Comparison of ENCODE assay signal across 7 mouse cellular contexts in the genomic region with DNA sequence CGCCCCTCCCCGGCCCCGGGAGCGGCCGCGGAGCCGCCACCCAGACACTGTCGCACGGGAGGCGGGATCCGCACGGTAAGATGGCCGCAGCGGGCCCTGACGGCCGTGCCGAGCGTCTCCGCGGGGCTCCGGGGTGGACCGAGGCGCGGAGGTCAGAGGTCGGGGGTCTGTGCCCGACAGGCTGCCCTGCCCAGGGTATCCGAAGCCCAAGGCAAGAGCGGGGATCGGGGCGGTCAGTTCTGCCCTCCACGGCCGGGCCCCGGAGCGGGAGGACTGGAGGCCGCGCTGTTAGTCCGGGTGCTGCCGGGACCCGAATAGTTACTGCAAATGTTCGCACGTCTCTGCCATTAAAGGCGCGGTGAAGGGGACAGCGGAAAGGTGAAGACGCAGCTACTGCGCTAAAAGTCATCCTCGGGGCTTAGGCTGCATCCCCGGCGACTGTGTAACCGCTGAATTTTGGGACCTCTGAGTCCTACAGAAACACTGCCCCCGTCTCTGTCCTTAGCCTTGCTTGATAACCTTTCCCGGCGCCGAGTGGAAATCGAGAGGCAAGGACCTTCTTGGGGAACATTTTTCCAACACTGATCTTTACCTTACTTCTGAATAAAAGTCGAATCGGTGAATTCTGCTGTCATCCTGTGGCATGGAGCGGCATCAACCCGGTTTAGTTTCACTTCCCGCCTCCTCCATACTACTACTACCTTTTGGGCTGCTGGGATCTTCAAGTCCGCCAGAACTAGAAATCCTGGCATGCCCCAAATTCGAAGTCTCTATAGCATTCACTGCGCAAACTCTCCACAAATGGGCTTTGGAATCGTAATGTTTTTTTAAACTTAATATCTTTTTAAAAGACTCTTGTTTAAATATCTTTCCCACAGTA. TPM values are rescaled to one million over a fixed set of nuclear protein-coding genes. Genes with fewer than 3 reads are reported as not detected.
A peak's percentile ranks its signal among the peaks of the same experiment; 100 is the strongest.
DNase-seq lines count a peak whose midpoint lies in the region; ATAC-seq and TF ChIP-seq lines count a peak whose summit lies in the region.

No protein-coding gene starts in this region.

- peak overlapping the region; percentile 100 for H3K4me3 ChIP-seq in neural tube, embryonic 11.5 days (ENCODE audit: low read depth, low read length)
- H3K4me3 ChIP-seq in hindbrain, embryonic 13.5 days: peak overlapping the region; percentile 85
- peak overlapping the region; percentile 100 for H3K4me3 ChIP-seq in midbrain, embryonic 12.5 days

- 0 out of 2 replicates have a peak, but pooled peaks have one; percentile 10 for TF ChIP-seq POLR2A in brain, embryonic 14.5 days (IDR thresholded peaks at IDR 0.05; ENCODE audit: borderline replicate concordance, extremely low read depth, insufficient read depth, insufficient read length, poor library complexity, severe bottlenecking)

- H3K9ac ChIP-seq in neural tube, embryonic 11.5 days (ENCODE audit: low read length): peak overlapping the region; percentile 98
- H3K9ac ChIP-seq in hindbrain, embryonic 13.5 days: peak overlapping the region; percentile 95
- peak overlapping the region; percentile 99 for H3K9ac ChIP-seq in midbrain, embryonic 12.5 days (replicated peaks)

- ATAC-seq in neural tube, embryonic 11.5 days (ENCODE audit: insufficient read depth, low FRiP score, low TSS enrichment): peak; percentile 62; the same call in 1 of the 2 replicates
- ATAC-seq in hindbrain, embryonic 13.5 days (ENCODE audit: low FRiP score): peak; percentile 77
- peak; percentile 68 for ATAC-seq in midbrain, embryonic 12.5 days (ENCODE audit: low FRiP score, low read depth)

- no peak for TF ChIP-seq CTCF in brain, embryonic 14.5 days (IDR thresholded peaks at IDR 0.05; ENCODE audit: borderline replicate concordance, extremely low read depth, insufficient read depth, insufficient read length)

- H3K27me3 ChIP-seq in neural tube, embryonic 11.5 days (ENCODE audit: control insufficient read depth, insufficient read depth, low read length): no peaks in the 10 kb centered on the region
- no peaks in the 10 kb centered on the region for H3K27me3 ChIP-seq in hindbrain, embryonic 13.5 days
- H3K27me3 ChIP-seq in midbrain, embryonic 12.5 days: no peaks in the 10 kb centered on the region

- no peaks in the 10 kb centered on the region for H3K9me3 ChIP-seq in neural tube, embryonic 11.5 days (ENCODE audit: control insufficient read depth, low read length)
- H3K9me3 ChIP-seq in hindbrain, embryonic 13.5 days: no peaks in the 10 kb centered on the region
- H3K9me3 ChIP-seq in midbrain, embryonic 12.5 days: no peaks in the 10 kb centered on the region

- no peak for DNase-seq in neural tube, embryonic 11.5 days (ENCODE audit: low spot score)
- DNase-seq in neural tube, embryonic 10.5 days (ENCODE audit: extremely low spot score, low spot score): no peak
- no peak for DNase-seq in brain, embryonic 14.5 days (ENCODE audit: low read depth)
- DNase-seq in ovary, postnatal 36 days (ENCODE audit: low spot score): no peak
- DNase-seq in cerebellum, adult 18-20 months: no peak

- H3K36me3 ChIP-seq in neural tube, embryonic 11.5 days (ENCODE audit: control insufficient read depth, insufficient read depth, low read length): no peaks in the 10 kb centered on the region
- H3K36me3 ChIP-seq in hindbrain, embryonic 13.5 days: peaks cover 20% of the 10 kb centered on the region
- H3K36me3 ChIP-seq in midbrain, embryonic 12.5 days: peaks cover 25% of the 10 kb centered on the region

- whole genome bisulfite sequencing in neural tube, embryonic 11.5 days: 2% methylated on average over 63 of the region's 64 CpGs
- WGBS in hindbrain, embryonic 13.5 days: 3% methylated on average over 63 of the region's 64 CpGs
- WGBS in midbrain, embryonic 12.5 days: 2% methylated on average over 61 of the region's 64 CpGs

- H3K4me1 ChIP-seq in neural tube, embryonic 11.5 days (ENCODE audit: control insufficient read depth, insufficient read depth, low read length): peaks cover 8% of the 10 kb centered on the region
- H3K4me1 ChIP-seq in hindbrain, embryonic 13.5 days (replicated peaks): peaks cover 22% of the 10 kb centered on the region
- peaks cover 21% of the 10 kb centered on the region for H3K4me1 ChIP-seq in midbrain, embryonic 12.5 days

- H3K27ac ChIP-seq in neural tube, embryonic 11.5 days (ENCODE audit: low read depth, low read length): peak overlapping the region; percentile 51
- peak overlapping the region; percentile 90 for H3K27ac ChIP-seq in hindbrain, embryonic 13.5 days
- peak overlapping the region; percentile 84 for H3K27ac ChIP-seq in midbrain, embryonic 12.5 days (replicated peaks)

- peak overlapping the region; percentile 63 for H3K4me2 ChIP-seq in neural tube, embryonic 11.5 days (ENCODE audit: low read depth)
- H3K4me2 ChIP-seq in hindbrain, embryonic 13.5 days: peak overlapping the region; percentile 90
- peak overlapping the region; percentile 66 for H3K4me2 ChIP-seq in midbrain, embryonic 12.5 days (replicated peaks)

RNA-seq across cellular contexts. Expression of gene Gid8, which starts 0.6 kb away (rescaled TPM):
- 59.9 and 66.0 TPM in 2 replicates for polyA plus RNA-seq in neural tube, embryonic 11.5 days (2014; fragmentation: Nextera tagmentation; extraction: Ambion mirVana)
- 62.8 and 64.7 TPM in 2 replicates for polyA plus RNA-seq in brain, embryonic 14.5 days (2012; rRNA removed)
- 56.6 and 58.7 TPM in 2 replicates for polyA plus RNA-seq in hindbrain, embryonic 13.5 days (2015; fragmentation: Nextera tagmentation; extraction: Ambion mirVana)
- 54.6 and 59.2 TPM in 2 replicates for polyA plus RNA-seq in midbrain, embryonic 12.5 days (2016; fragmentation: Nextera tagmentation; extraction: Ambion mirVana)

RNA-seq across cellular contexts. Expression of gene Dido1, which starts 0.7 kb away (rescaled TPM):
- 31.5 and 32.5 TPM in 2 replicates for polyA plus RNA-seq in neural tube, embryonic 11.5 days (2014; fragmentation: Nextera tagmentation; extraction: Ambion mirVana)
- polyA plus RNA-seq in brain, embryonic 14.5 days (2012; rRNA removed): 24.9 and 31.0 TPM in 2 replicates
- polyA plus RNA-seq in hindbrain, embryonic 13.5 days (2015; fragmentation: Nextera tagmentation; extraction: Ambion mirVana): 27.6 and 29.7 TPM in 2 replicates
- 41.4 and 43.6 TPM in 2 replicates for polyA plus RNA-seq in midbrain, embryonic 12.5 days (2016; fragmentation: Nextera tagmentation; extraction: Ambion mirVana)

RNA-seq across cellular contexts. Expression of gene Slc17a9, which starts 14.5 kb away (rescaled TPM):
- polyA plus RNA-seq in neural tube, embryonic 11.5 days (2014; fragmentation: Nextera tagmentation; extraction: Ambion mirVana): 0.42 TPM in 2 replicates
- 0.83 and 0.85 TPM in 2 replicates for polyA plus RNA-seq in brain, embryonic 14.5 days (2012; rRNA removed)
- polyA plus RNA-seq in hindbrain, embryonic 13.5 days (2015; fragmentation: Nextera tagmentation; extraction: Ambion mirVana): 0.19 and 0.83 TPM in 2 replicates
- 0.17 and 0.22 TPM in 2 replicates for polyA plus RNA-seq in midbrain, embryonic 12.5 days (2016; fragmentation: Nextera tagmentation; extraction: Ambion mirVana)
